In genomic region chr9:107962916-107963315, GRCm38 (mm10) we compare ENCODE assay signal across 14 mouse cellular contexts. TPM values are rescaled to one million over a fixed set of nuclear protein-coding genes. Genes with fewer than 3 reads are reported as not detected.
"Had no signal": no experiment of that assay in that cellular context is flagged by ENCODE, and none has a peak within 500 bp of the region (broad histone marks: within the 10 kb centered on the region; RNA-seq: fewer than 3 reads in every experiment).

No protein-coding gene starts in this region.

- H3K4me1 ChIP-seq: limb, embryonic 13.5 days; stomach, embryonic 15.5 days had no signal

- H3K9ac ChIP-seq: limb, embryonic 13.5 days; liver, embryonic 14.5 days; liver, postnatal 0 days; lung, embryonic 14.5 days; midbrain, embryonic 12.5 days; midbrain, embryonic 15.5 days; neural tube, embryonic 12.5 days; neural tube, embryonic 15.5 days; stomach, embryonic 15.5 days had no signal

- H3K4me3 ChIP-seq: left cerebral cortex, adult 2 months; limb, embryonic 13.5 days; midbrain, embryonic 12.5 days; midbrain, embryonic 15.5 days; neural tube, embryonic 12.5 days; neural tube, embryonic 15.5 days; stomach, embryonic 15.5 days had no signal

- H3K4me2 ChIP-seq: limb, embryonic 13.5 days; lung, embryonic 14.5 days; midbrain, embryonic 12.5 days; midbrain, embryonic 15.5 days; neural tube, embryonic 12.5 days; neural tube, embryonic 15.5 days; stomach, embryonic 15.5 days had no signal

- H3K27me3 ChIP-seq: limb, embryonic 13.5 days; midbrain, embryonic 12.5 days; midbrain, embryonic 15.5 days; neural tube, embryonic 12.5 days; neural tube, embryonic 15.5 days; stomach, embryonic 15.5 days had no signal

- H3K27ac ChIP-seq: limb, embryonic 13.5 days; liver, embryonic 14.5 days; macrophage; midbrain, embryonic 12.5 days; neural tube, embryonic 12.5 days; stomach, embryonic 15.5 days had no signal

- ATAC-seq: midbrain, embryonic 15.5 days had no signal

- H3K9me3 ChIP-seq: limb, embryonic 13.5 days; midbrain, embryonic 12.5 days; midbrain, embryonic 15.5 days; neural tube, embryonic 12.5 days; neural tube, embryonic 15.5 days; stomach, embryonic 15.5 days had no signal

- DNase-seq: layer of hippocampus, postnatal 36 days; right cerebral cortex, postnatal 25 days had no signal

- H3K36me3 ChIP-seq: midbrain, embryonic 15.5 days had no signal

RNA-seq across cellular contexts. Expression of gene Camkv, which starts 27.4 kb away (rescaled TPM):
- polyA plus RNA-seq: liver, adult 2 months; macrophage had no signal
